Mouse (Mus musculus) forebrain, embryonic 15.5 days (tissue): ENCODE data around the gene Tenm4. TPM values are rescaled to one million over a fixed set of nuclear protein-coding genes. Genes with fewer than 3 reads are reported as not detected.
A peak's percentile ranks its signal among the peaks of the same experiment; 100 is the strongest.

ENCODE experiments used
- ATAC-seq: fragments of 200-750 bp; cut with Nextera tagmentation; replicated peaks from 2 replicates; pipeline ENCODE4 v1.8.0; 2017; ENCODE audit warnings: mild to moderate bottlenecking, moderate TSS enrichment, moderate library complexity
- H3K27ac ChIP-seq: fragments of 300-500 bp; sonication (generic); replicated peaks from 2 replicates; pipeline ENCODE4 v1.5.1; 2015; ENCODE audit warnings: mild to moderate bottlenecking, inconsistent platforms
- H3K27me3 ChIP-seq: fragments of 300-500 bp; sonication (generic); 2 replicates; pipeline ENCODE4 v1.6.1; 2015; ENCODE audit warnings: inconsistent platforms
- H3K36me3 ChIP-seq: fragments of 300-500 bp; sonication (generic); 2 replicates; pipeline ENCODE4 v1.6.1; 2015; ENCODE audit warnings: mild to moderate bottlenecking, inconsistent platforms
- H3K4me1 ChIP-seq: fragments of 300-500 bp; sonication (generic); 2 replicates; pipeline ENCODE4 v1.6.1; 2015; ENCODE audit warnings: inconsistent platforms
- H3K4me2 ChIP-seq: fragments of 300-500 bp; sonication (generic); replicated peaks from 2 replicates; pipeline ENCODE4 v1.6.1; 2015; ENCODE audit warnings: mild to moderate bottlenecking, inconsistent platforms
- H3K4me3 ChIP-seq: fragments of 300-500 bp; sonication (generic); 2 replicates; pipeline ENCODE4 v1.5.1; 2015; ENCODE audit warnings: mild to moderate bottlenecking, inconsistent platforms
- H3K9ac ChIP-seq: fragments of 300-500 bp; sonication (generic); replicated peaks from 2 replicates; pipeline ENCODE4 v1.6.1; 2015; ENCODE audit warnings: mild to moderate bottlenecking, inconsistent platforms
- H3K9me3 ChIP-seq: fragments of 300-500 bp; sonication (generic); 2 replicates; pipeline ENCODE4 v1.6.1; 2016; ENCODE audit warnings: inconsistent platforms
- WGBS: fragments of 180-500 bp; shearing (Covaris S2); methylation state at CpG from one replicate; pipeline ENCODE4 v1.1.7; 2015; ENCODE audit warnings: mixed read lengths; 5-methylcytosine and 5-hydroxymethylcytosine counted together
- polyA plus RNA-seq: library from polyadenylated mRNA; unstranded; fragments of >200 nt; fragmentation: Nextera tagmentation; extraction: Ambion mirVana; gene quantifications from 2 replicates; pipeline ENCODE4 v1.2.1, GENCODE M21; 2015

Gene Tenm4
- polyA plus RNA-seq, 1 experiment from 2014 or later: 103 TPM

DNA sequence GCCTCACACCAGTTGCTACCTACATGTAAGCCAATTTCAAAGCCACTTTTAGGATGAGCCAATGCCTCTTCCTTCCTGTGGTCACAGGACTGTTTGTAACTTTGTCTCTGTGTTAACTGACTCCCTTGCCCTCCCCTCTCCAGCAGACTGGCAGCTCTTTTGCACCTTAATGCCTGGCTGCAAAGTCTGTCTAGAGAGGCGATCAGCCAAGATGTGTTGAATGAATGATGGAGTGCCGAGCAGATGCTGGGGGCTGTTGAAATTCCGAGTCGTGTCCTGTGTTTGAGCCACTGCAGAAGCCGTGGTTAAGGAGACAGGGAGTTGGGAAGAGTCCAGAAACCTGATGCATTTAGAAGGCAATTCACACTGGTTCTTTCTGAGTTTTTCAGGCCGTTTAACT is 96.2 kb downstream of the Tenm4 start:
- Histone ChIP-seq H3K27me3 (no peaks in the 10 kb centered on the region), H3K36me3 (no peaks in the 10 kb centered on the region), H3K4me1 (peaks cover 57% of the 10 kb centered on the region), H3K9ac (no peak overlapping the region), H3K4me3 (no peak overlapping the region), H3K27ac (0 out of 2 replicates have a peak overlapping the region, but pooled peaks have one; percentile 34), H3K4me2 (no peak overlapping the region), H3K9me3 (no peaks in the 10 kb centered on the region)
- 30% methylated on average over 6 of the region's 6 CpGs for WGBS
- ATAC-seq: peak; percentile 72

DNA sequence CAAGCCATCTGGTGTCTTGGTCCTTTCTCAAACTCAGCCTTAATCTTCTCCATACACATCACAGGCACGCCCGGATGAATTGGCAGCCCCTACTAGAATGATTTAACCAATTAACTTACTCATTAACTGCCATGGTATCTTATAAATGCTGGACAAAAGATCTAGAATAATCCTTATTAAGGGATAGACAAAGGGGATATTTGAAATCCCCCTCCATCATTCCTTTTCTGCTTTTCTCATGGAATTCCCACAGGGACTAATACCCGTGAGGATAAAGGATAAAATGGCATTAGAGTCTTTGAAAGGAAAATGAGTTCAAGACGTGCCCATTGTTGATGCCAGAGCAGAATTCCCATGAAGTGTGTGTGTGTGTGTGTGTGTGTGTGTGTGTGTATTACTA is 99.6 kb downstream of the Tenm4 start:
- 4% methylated on average over 4 of the region's 4 CpGs for WGBS

DNA sequence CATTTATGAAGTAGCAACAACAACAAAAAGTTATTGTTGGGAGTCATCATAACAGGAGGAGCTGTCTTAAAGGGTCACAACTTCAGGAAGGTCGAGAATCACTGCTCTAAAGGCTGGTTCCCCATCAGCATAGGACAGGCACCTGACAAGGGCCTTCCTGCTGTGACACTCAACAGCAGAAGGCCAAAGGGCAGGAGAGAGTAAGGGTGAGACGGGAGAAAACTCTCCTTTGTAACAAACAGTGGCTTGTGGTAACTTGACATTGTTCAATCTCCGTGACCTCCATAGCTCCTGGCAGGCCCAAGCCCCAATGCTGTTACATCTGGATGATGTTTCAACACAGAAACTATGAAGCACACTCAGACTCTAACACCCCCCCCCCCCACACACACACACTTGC is 101.0 kb downstream of the Tenm4 start:
- Histone ChIP-seq H3K4me3 (no peak overlapping the region), H3K27ac (0 out of 2 replicates have a peak overlapping the region, but pooled peaks have one; percentile 59), H3K4me2 (no peak overlapping the region), H3K9ac (no peak overlapping the region), H3K4me1 (peaks cover 48% of the 10 kb centered on the region), H3K27me3 (no peaks in the 10 kb centered on the region), H3K9me3 (no peaks in the 10 kb centered on the region), H3K36me3 (no peaks in the 10 kb centered on the region)
- WGBS: 54% methylated on average over 3 of the region's 3 CpGs
- no peak for ATAC-seq

More for the DNA sequence above, 99.6 kb downstream of the Tenm4 start:
- Histone ChIP-seq H3K27me3 (no peaks in the 10 kb centered on the region), H3K9ac (no peak overlapping the region), H3K36me3 (no peaks in the 10 kb centered on the region), H3K4me2 (no peak overlapping the region), H3K4me1 (peaks cover 53% of the 10 kb centered on the region), H3K9me3 (no peaks in the 10 kb centered on the region), H3K4me3 (no peak overlapping the region), H3K27ac (peak overlapping the region; percentile 59)
- ATAC-seq: no peak

DNA sequence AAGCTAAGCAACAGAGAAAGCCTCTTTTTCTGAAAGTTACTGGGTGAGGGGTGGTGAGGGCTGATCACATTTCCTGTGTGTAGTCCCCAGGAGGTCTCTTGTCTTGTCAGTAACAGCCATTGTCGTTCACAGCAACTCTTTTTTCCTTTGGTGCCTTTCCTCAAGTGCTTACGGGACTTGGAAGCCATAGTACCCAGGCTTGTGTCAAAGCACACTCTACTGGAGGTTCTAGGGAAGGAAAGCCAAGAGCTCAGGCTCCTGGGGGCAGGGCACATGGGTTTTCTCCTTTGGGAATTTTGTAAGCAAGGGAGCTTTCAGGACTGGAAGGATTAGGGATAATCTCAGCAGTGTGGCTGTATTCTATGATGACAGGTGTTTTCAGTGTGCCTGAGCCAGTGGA is 103.4 kb downstream of the Tenm4 start:
- Histone ChIP-seq H3K4me2 (no peak overlapping the region), H3K9me3 (no peaks in the 10 kb centered on the region), H3K4me3 (no peak overlapping the region), H3K27ac (no peak overlapping the region), H3K27me3 (no peaks in the 10 kb centered on the region), H3K36me3 (no peaks in the 10 kb centered on the region), H3K9ac (no peak overlapping the region), H3K4me1 (peaks cover 49% of the 10 kb centered on the region)
- no peak for ATAC-seq
- WGBS: 77% methylated on average over 2 of the region's 2 CpGs

DNA sequence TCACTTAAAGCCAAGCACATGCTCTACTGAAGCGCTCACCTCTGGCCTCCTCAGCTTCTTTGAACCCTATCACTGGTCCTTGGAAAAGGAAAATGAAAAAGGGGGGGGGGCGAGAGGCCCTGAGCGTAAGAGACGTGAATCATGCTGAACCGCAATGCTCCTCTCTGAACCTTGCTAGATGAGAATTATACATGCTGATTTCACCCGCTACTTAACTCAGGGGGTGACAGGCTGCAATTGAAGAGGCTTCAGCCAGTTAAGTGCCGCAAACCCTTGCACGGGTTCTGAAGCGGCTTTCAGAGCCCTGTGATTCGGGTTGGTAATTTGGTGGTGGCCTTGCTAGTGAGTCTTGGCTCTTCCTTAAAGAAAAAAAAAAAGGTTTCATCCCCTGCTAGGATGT is 106.5 kb downstream of the Tenm4 start:
- H3K9ac ChIP-seq: peak overlapping the region; percentile 4; the same call in 1 of the 2 replicates
- peak; percentile 61 for ATAC-seq
- 10% methylated on average over 10 of the region's 10 CpGs for WGBS

GRCm38 (mm10) chr7:96278378-96278777 is 107.3 kb downstream of the Tenm4 start:
- no peak overlapping the region for H3K4me2 ChIP-seq
- ATAC-seq: peak; percentile 47; the same call in 1 of the 2 replicates

More for the DNA sequence above, 106.5 kb downstream of the Tenm4 start:
- Histone ChIP-seq H3K4me3 (no peak overlapping the region), H3K27ac (peak overlapping the region; percentile 48), H3K9me3 (no peaks in the 10 kb centered on the region), H3K27me3 (no peaks in the 10 kb centered on the region), H3K4me1 (peaks cover 37% of the 10 kb centered on the region), H3K36me3 (no peaks in the 10 kb centered on the region), H3K4me2 (no peak overlapping the region)

GRCm38 (mm10) chr7:96280795-96281194 is 109.7 kb downstream of the Tenm4 start:
- H3K27me3 ChIP-seq: no peaks in the 10 kb centered on the region
- 32% methylated on average over 4 of the region's 4 CpGs for WGBS
- H3K9ac ChIP-seq: no peak overlapping the region
- no peak overlapping the region for H3K4me2 ChIP-seq
- H3K27ac ChIP-seq: peak overlapping the region; percentile 44; the same call in 1 of the 2 replicates
- H3K4me3 ChIP-seq: no peak overlapping the region
- ATAC-seq: peak; percentile 29; the same call in 1 of the 2 replicates
- H3K36me3 ChIP-seq: no peaks in the 10 kb centered on the region
- no peaks in the 10 kb centered on the region for H3K9me3 ChIP-seq
- peaks cover 41% of the 10 kb centered on the region for H3K4me1 ChIP-seq

More at GRCm38 (mm10) chr7:96278378-96278777, 107.3 kb downstream of the Tenm4 start:
- Histone ChIP-seq H3K27ac (peak overlapping the region; percentile 48), H3K4me1 (peaks cover 37% of the 10 kb centered on the region), H3K36me3 (no peaks in the 10 kb centered on the region), H3K4me3 (no peak overlapping the region), H3K9ac (no peak overlapping the region), H3K27me3 (no peaks in the 10 kb centered on the region), H3K9me3 (no peaks in the 10 kb centered on the region)
- WGBS: 35% methylated on average over 11 of the region's 11 CpGs

GRCm38 (mm10) chr7:96290576-96290975 is 119.5 kb downstream of the Tenm4 start:
- H3K4me1 ChIP-seq: peaks cover 30% of the 10 kb centered on the region
- H3K9ac ChIP-seq: no peak overlapping the region
- peak; percentile 84 for ATAC-seq
- H3K36me3 ChIP-seq: no peaks in the 10 kb centered on the region
- WGBS: 24% methylated on average over 2 of the region's 2 CpGs
- H3K4me3 ChIP-seq: no peak overlapping the region
- no peaks in the 10 kb centered on the region for H3K9me3 ChIP-seq
- no peak overlapping the region for H3K4me2 ChIP-seq
- peak overlapping the region; percentile 51 for H3K27ac ChIP-seq
- no peaks in the 10 kb centered on the region for H3K27me3 ChIP-seq

DNA sequence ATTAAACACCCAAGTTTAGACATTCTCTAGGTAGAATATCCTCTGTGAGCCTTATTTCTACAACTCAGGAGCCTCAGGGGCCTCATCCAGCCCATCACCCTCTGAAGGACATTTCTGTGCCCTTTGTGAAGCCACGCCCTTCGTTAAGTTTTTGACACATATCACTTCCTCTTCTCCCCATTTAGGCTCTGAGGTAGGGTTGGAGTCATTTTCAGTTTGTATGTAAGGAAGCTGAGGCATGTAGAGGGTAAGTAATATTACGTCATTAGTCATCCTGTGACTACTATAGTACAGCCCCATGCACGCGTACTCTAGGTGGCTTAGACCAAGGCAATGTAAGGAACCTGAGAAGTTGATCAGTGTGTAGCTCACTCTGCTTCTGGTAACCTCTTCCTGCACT is 124.9 kb downstream of the Tenm4 start:
- H3K36me3 ChIP-seq: no peaks in the 10 kb centered on the region
- no peak overlapping the region for H3K4me2 ChIP-seq
- WGBS: 99% methylated on average over 5 of the region's 5 CpGs
- no peak overlapping the region for H3K4me3 ChIP-seq
- H3K27ac ChIP-seq: no peak overlapping the region
- H3K4me1 ChIP-seq: peaks cover 23% of the 10 kb centered on the region
- H3K27me3 ChIP-seq: no peaks in the 10 kb centered on the region
- no peak for ATAC-seq
- H3K9ac ChIP-seq: no peak overlapping the region
- no peaks in the 10 kb centered on the region for H3K9me3 ChIP-seq

GRCm38 (mm10) chr7:96300826-96301397 is 129.9 kb downstream of the Tenm4 start:
- no peak overlapping the region for H3K9ac ChIP-seq
- no peaks in the 10 kb centered on the region for H3K36me3 ChIP-seq
- no peak overlapping the region for H3K27ac ChIP-seq
- H3K9me3 ChIP-seq: no peaks in the 10 kb centered on the region
- no peaks in the 10 kb centered on the region for H3K27me3 ChIP-seq
- no peak overlapping the region for H3K4me2 ChIP-seq
- peaks cover 27% of the 10 kb centered on the region; the same call in 1 of the 2 replicates for H3K4me1 ChIP-seq
- ATAC-seq: no peak
- 83% methylated on average over 8 of the region's 8 CpGs for WGBS
- no peak overlapping the region for H3K4me3 ChIP-seq

GRCm38 (mm10) chr7:96301813-96302212 is 130.8 kb downstream of the Tenm4 start:
- Histone ChIP-seq H3K36me3 (no peaks in the 10 kb centered on the region), H3K4me1 (peaks cover 33% of the 10 kb centered on the region), H3K27ac (no peak overlapping the region), H3K27me3 (no peaks in the 10 kb centered on the region), H3K9ac (no peak overlapping the region), H3K4me2 (no peak overlapping the region), H3K4me3 (no peak overlapping the region), H3K9me3 (no peaks in the 10 kb centered on the region)
- 72% methylated on average over 3 of the region's 3 CpGs for WGBS
- no peak for ATAC-seq

DNA sequence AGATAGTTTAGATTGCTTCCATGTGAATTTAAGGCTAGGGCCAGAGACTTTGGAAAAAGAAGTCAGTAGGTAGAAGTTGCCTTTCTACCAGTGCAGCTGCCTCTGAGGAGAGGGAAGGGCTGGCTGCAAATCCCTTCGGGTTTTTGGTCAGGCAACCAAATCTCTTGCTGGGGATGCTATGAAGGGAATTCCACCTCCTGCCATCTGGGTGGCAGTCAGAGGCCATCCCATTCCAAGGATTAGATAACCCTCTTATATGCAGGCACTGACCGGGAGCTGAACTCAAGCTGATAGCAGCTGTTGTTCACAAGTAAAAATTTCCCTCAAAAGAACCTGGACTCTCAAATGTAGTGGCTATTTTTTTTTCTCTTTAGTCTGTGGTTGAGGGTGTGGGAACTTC is 132.9 kb downstream of the Tenm4 start:
- H3K9me3 ChIP-seq: no peaks in the 10 kb centered on the region
- no peaks in the 10 kb centered on the region for H3K27me3 ChIP-seq
- H3K9ac ChIP-seq: no peak overlapping the region
- H3K4me1 ChIP-seq: peaks cover 22% of the 10 kb centered on the region
- H3K27ac ChIP-seq: no peak overlapping the region
- H3K4me3 ChIP-seq: no peak overlapping the region
- H3K36me3 ChIP-seq: no peaks in the 10 kb centered on the region
- WGBS: 46% methylated on average over 2 of the region's 2 CpGs
- ATAC-seq: no peak
- H3K4me2 ChIP-seq: no peak overlapping the region
